Mouse (Mus musculus) stomach, embryonic 15.5 days (tissue): ENCODE data around the gene Ndufs3. TPM values are rescaled to one million over a fixed set of nuclear protein-coding genes. Genes with fewer than 3 reads are reported as not detected.

Experiments used
- ATAC-seq: fragments of 200-750 bp; cut with Nextera tagmentation; 2 replicates; pipeline ENCODE4 v1.8.0; 2017; ENCODE audit warnings: low read depth, moderate number of reproducible peaks, moderate TSS enrichment; ENCODE audit not compliant: insufficient read depth, low FRiP score
- H3K27ac ChIP-seq: fragments of 300-500 bp; sonication (generic); 2 replicates; pipeline ENCODE4 v1.5.1; 2015; ENCODE audit warnings: mild to moderate bottlenecking, inconsistent platforms
- H3K27me3 ChIP-seq: fragments of 300-500 bp; sonication (generic); replicated peaks from 2 replicates; pipeline ENCODE4 v1.6.1; 2015; ENCODE audit warnings: inconsistent platforms
- H3K36me3 ChIP-seq: fragments of 300-500 bp; sonication (generic); 2 replicates; pipeline ENCODE4 v1.6.1; 2015; ENCODE audit warnings: inconsistent platforms
- H3K4me1 ChIP-seq: fragments of 300-500 bp; sonication (generic); 2 replicates; pipeline ENCODE4 v1.6.1; 2015; ENCODE audit warnings: inconsistent platforms
- H3K4me2 ChIP-seq: fragments of 300-500 bp; sonication (generic); 2 replicates; pipeline ENCODE4 v1.6.1; 2015; ENCODE audit warnings: mild to moderate bottlenecking, inconsistent platforms
- H3K4me3 ChIP-seq: fragments of 300-500 bp; sonication (generic); replicated peaks from 2 replicates; pipeline ENCODE4 v1.5.1; 2015; ENCODE audit warnings: inconsistent platforms
- H3K9ac ChIP-seq: fragments of 300-500 bp; sonication (generic); 2 replicates; pipeline ENCODE4 v1.6.1; 2015; ENCODE audit warnings: inconsistent platforms
- H3K9me3 ChIP-seq: fragments of 300-500 bp; sonication (generic); 2 replicates; pipeline ENCODE4 v1.6.1; 2016; ENCODE audit warnings: inconsistent platforms
- WGBS: fragments of 180-500 bp; shearing (Covaris S2); methylation state at CpG from one replicate; pipeline ENCODE4 v1.1.7; 2015; 5-methylcytosine and 5-hydroxymethylcytosine counted together
- polyA plus RNA-seq: library from polyadenylated mRNA; unstranded; fragments of >200 nt; fragmentation: Nextera tagmentation; extraction: Ambion mirVana; gene quantifications from 2 replicates; pipeline ENCODE4 v1.2.1, GENCODE M21; 2015

Gene Ndufs3
- polyA plus RNA-seq, 1 experiment from 2014 or later = 211 TPM

GRCm38 (mm10) chr2:90922636-90923035 lies 18.0 kb upstream of the Ndufs3 start:
- no peak overlapping the region for H3K9ac ChIP-seq
- H3K4me1 ChIP-seq = no peaks in the 10 kb centered on the region
- H3K36me3 ChIP-seq = no peaks in the 10 kb centered on the region
- 90% methylated on average over 2 of the region's 2 CpGs for WGBS
- no peak for ATAC-seq
- H3K27me3 ChIP-seq = no peaks in the 10 kb centered on the region
- H3K27ac ChIP-seq = no peak overlapping the region
- H3K4me2 ChIP-seq = no peak overlapping the region
- no peaks in the 10 kb centered on the region for H3K9me3 ChIP-seq
- H3K4me3 ChIP-seq = no peak overlapping the region

- Histone ChIP-seq H3K27ac (peak overlapping the region; percentile 6; the same call in 1 of the 2 replicates), H3K27me3 (no peaks in the 10 kb centered on the region), H3K4me3 (no peak overlapping the region), H3K36me3 (no peaks in the 10 kb centered on the region), H3K4me2 (no peak overlapping the region), H3K9me3 (no peaks in the 10 kb centered on the region), H3K4me1 (peaks cover 3% of the 10 kb centered on the region; the same call in 1 of the 2 replicates), H3K9ac (no peak overlapping the region)
- WGBS = 77% methylated on average over 1 of the region's 1 CpGs
- no peak for ATAC-seq
Observed at GRCm38 (mm10) chr2:90921178-90921577, 16.6 kb upstream of the Ndufs3 start.

GRCm38 (mm10) chr2:90917999-90918698 lies 13.5 kb upstream of the Ndufs3 start:
- peak overlapping the region; percentile 89 for H3K9ac ChIP-seq
- no peaks in the 10 kb centered on the region for H3K27me3 ChIP-seq
- 13% methylated on average over 15 of the region's 16 CpGs for WGBS
- peak overlapping the region; percentile 83 for H3K4me2 ChIP-seq
- peak overlapping the region; percentile 94 for H3K27ac ChIP-seq
- peaks cover 10% of the 10 kb centered on the region for H3K4me1 ChIP-seq
- H3K4me3 ChIP-seq = peak overlapping the region; percentile 60
- H3K36me3 ChIP-seq = peaks cover 9% of the 10 kb centered on the region; the same call in 1 of the 2 replicates
- no peaks in the 10 kb centered on the region for H3K9me3 ChIP-seq
- ATAC-seq = peak; percentile 74

- Histone ChIP-seq H3K4me3 (peak overlapping the region; percentile 60), H3K4me1 (peaks cover 10% of the 10 kb centered on the region), H3K27ac (peak overlapping the region; percentile 94), H3K9ac (peak overlapping the region; percentile 89), H3K27me3 (no peaks in the 10 kb centered on the region), H3K9me3 (no peaks in the 10 kb centered on the region), H3K4me2 (peak overlapping the region; percentile 83), H3K36me3 (peaks cover 13% of the 10 kb centered on the region; the same call in 1 of the 2 replicates)
- WGBS = under 1% methylated on average over 72 of the region's 73 CpGs
- ATAC-seq = peak; percentile 83
Observed at GRCm38 (mm10) chr2:90917233-90917998, 12.8 kb upstream of the Ndufs3 start.

GRCm38 (mm10) chr2:90916560-90917232 lies 12.1 kb upstream of the Ndufs3 start:
- H3K27me3 ChIP-seq = no peaks in the 10 kb centered on the region
- H3K4me2 ChIP-seq = peak overlapping the region; percentile 83
- peak overlapping the region; percentile 89 for H3K9ac ChIP-seq
- no peaks in the 10 kb centered on the region for H3K9me3 ChIP-seq
- H3K4me1 ChIP-seq = peaks cover 10% of the 10 kb centered on the region
- peaks cover 14% of the 10 kb centered on the region; the same call in 1 of the 2 replicates for H3K36me3 ChIP-seq
- no peak for ATAC-seq
- peak overlapping the region; percentile 60 for H3K4me3 ChIP-seq
- H3K27ac ChIP-seq = peak overlapping the region; percentile 94
- 18% methylated on average over 7 of the region's 7 CpGs for WGBS

- no peaks in the 10 kb centered on the region for H3K27me3 ChIP-seq
- H3K27ac ChIP-seq = no peak overlapping the region
- no peak for ATAC-seq
- H3K9me3 ChIP-seq = no peaks in the 10 kb centered on the region
- 0 out of 2 replicates have a peak overlapping the region, but pooled peaks have one; percentile 12 for H3K9ac ChIP-seq
- 68% methylated on average over 1 of the region's 1 CpGs for WGBS
- 0 out of 2 replicates have a peak overlapping the region, but pooled peaks have one; percentile 60 for H3K4me3 ChIP-seq
- peaks cover 10% of the 10 kb centered on the region for H3K4me1 ChIP-seq
- peaks cover 19% of the 10 kb centered on the region; the same call in 1 of the 2 replicates for H3K36me3 ChIP-seq
- H3K4me2 ChIP-seq = peak overlapping the region; percentile 83; the same call in 1 of the 2 replicates
Observed at GRCm38 (mm10) chr2:90915516-90915915, 10.9 kb upstream of the Ndufs3 start.

GRCm38 (mm10) chr2:90913671-90914070 lies 9.0 kb upstream of the Ndufs3 start:
- ATAC-seq = no peak
- H3K36me3 ChIP-seq = peaks cover 35% of the 10 kb centered on the region
- H3K9me3 ChIP-seq = no peaks in the 10 kb centered on the region
- H3K27ac ChIP-seq = no peak overlapping the region
- H3K4me2 ChIP-seq = no peak overlapping the region
- WGBS = 64% methylated on average over 2 of the region's 2 CpGs
- no peaks in the 10 kb centered on the region for H3K27me3 ChIP-seq
- H3K4me1 ChIP-seq = peaks cover 10% of the 10 kb centered on the region
- no peak overlapping the region for H3K9ac ChIP-seq
- H3K4me3 ChIP-seq = no peak overlapping the region

GRCm38 (mm10) chr2:90911668-90912067 lies 7.0 kb upstream of the Ndufs3 start:
- H3K27me3 ChIP-seq = no peaks in the 10 kb centered on the region
- H3K4me3 ChIP-seq = no peak overlapping the region
- no peaks in the 10 kb centered on the region for H3K9me3 ChIP-seq
- peaks cover 10% of the 10 kb centered on the region for H3K4me1 ChIP-seq
- WGBS = 77% methylated on average over 1 of the region's 1 CpGs
- H3K27ac ChIP-seq = no peak overlapping the region
- peaks cover 36% of the 10 kb centered on the region for H3K36me3 ChIP-seq
- no peak for ATAC-seq
- H3K9ac ChIP-seq = no peak overlapping the region
- no peak overlapping the region for H3K4me2 ChIP-seq

GRCm38 (mm10) chr2:90910861-90911260 lies 6.2 kb upstream of the Ndufs3 start:
- no peaks in the 10 kb centered on the region for H3K9me3 ChIP-seq
- no peak overlapping the region for H3K9ac ChIP-seq
- WGBS = 60% methylated on average over 1 of the region's 1 CpGs
- peaks cover 4% of the 10 kb centered on the region; the same call in 1 of the 2 replicates for H3K4me1 ChIP-seq
- no peak overlapping the region for H3K27ac ChIP-seq
- H3K4me2 ChIP-seq = no peak overlapping the region
- H3K4me3 ChIP-seq = no peak overlapping the region
- H3K36me3 ChIP-seq = peaks cover 40% of the 10 kb centered on the region
- ATAC-seq = no peak
- no peaks in the 10 kb centered on the region for H3K27me3 ChIP-seq

- 89% methylated on average over 2 of the region's 2 CpGs for WGBS
- no peak overlapping the region for H3K4me3 ChIP-seq
- H3K9ac ChIP-seq = no peak overlapping the region
- H3K27ac ChIP-seq = no peak overlapping the region
- no peaks in the 10 kb centered on the region for H3K9me3 ChIP-seq
- peaks cover 32% of the 10 kb centered on the region for H3K36me3 ChIP-seq
- H3K4me1 ChIP-seq = peaks cover 15% of the 10 kb centered on the region; the same call in 1 of the 2 replicates
- no peak overlapping the region for H3K4me2 ChIP-seq
- H3K27me3 ChIP-seq = no peaks in the 10 kb centered on the region
- no peak for ATAC-seq
Observed at GRCm38 (mm10) chr2:90906721-90907120, 2.1 kb upstream of the Ndufs3 start.

- Histone ChIP-seq H3K27ac (peak overlapping the region; percentile 94), H3K4me1 (peaks cover 15% of the 10 kb centered on the region; the same call in 1 of the 2 replicates), H3K4me3 (peak overlapping the region; percentile 97), H3K9ac (peak overlapping the region; percentile 88), H3K4me2 (peak overlapping the region; percentile 63), H3K36me3 (peaks cover 23% of the 10 kb centered on the region), H3K9me3 (no peaks in the 10 kb centered on the region), H3K27me3 (no peaks in the 10 kb centered on the region)
- ATAC-seq = peak; percentile 51; the same call in 1 of the 2 replicates
- under 1% methylated on average over 21 of the region's 21 CpGs for WGBS
Observed at GRCm38 (mm10) chr2:90904856-90905224, 213 bp upstream of the Ndufs3 start.
